Mouse (Mus musculus) MEL (cell line): ENCODE results near the gene Serf2. TPM values are rescaled to one million over a fixed set of nuclear protein-coding genes. Genes with fewer than 3 reads are reported as not detected.

Experiments used
- DNase-seq: peaks from one replicate; pipeline ENCODE4 v3.0.0; 2011; ENCODE audit warnings: low read depth, low spot score
- H3K27ac ChIP-seq: 2 replicates; pipeline ENCODE4 v1.5.1; 2012; ENCODE audit warnings: low read depth, mild to moderate bottlenecking, control low read depth, low read length, moderate library complexity; ENCODE audit not compliant: control insufficient read depth
- H3K27me3 ChIP-seq, 2 experiments: fragments of 150-350 bp in 1 of 2; sonication (generic) in 1 of 2; 2 replicates each; pipeline ENCODE4 v1.6.1; 2012; ENCODE audit warnings: low read length in 2 of 2, mild to moderate bottlenecking in 2 of 2, improper control_type of control experiment in 1 of 2, moderate library complexity in 1 of 2; ENCODE audit not compliant: insufficient read depth in 2 of 2, control insufficient read depth in 1 of 2
- H3K36me3 ChIP-seq, 2 experiments: 2 replicates each; pipeline ENCODE4 v1.6.1; 2012 to 2014; ENCODE audit warnings: low read length in 2 of 2, improper control_type of control experiment in 1 of 2, inconsistent platforms in 1 of 2, mild to moderate bottlenecking in 1 of 2; ENCODE audit not compliant: insufficient read depth in 2 of 2, control insufficient read depth in 1 of 2
- H3K4me1 ChIP-seq, 2 experiments: fragments of 150-350 bp in 1 of 2; sonication (generic) in 1 of 2; 2 replicates each; pipeline ENCODE4 v1.6.1; 2012; ENCODE audit warnings: low read length in 2 of 2, improper control_type of control experiment in 1 of 2, mild to moderate bottlenecking in 1 of 2; ENCODE audit not compliant: insufficient read depth in 2 of 2, control insufficient read depth in 1 of 2
- H3K4me3 ChIP-seq, 2 experiments: fragments of 150-350 bp in 1 of 2; sonication (generic) in 1 of 2; 2 replicates each; pipeline ENCODE4 v1.5.1; 2012; ENCODE audit warnings: low read depth in 2 of 2, low read length in 2 of 2, mild to moderate bottlenecking in 2 of 2, moderate library complexity in 2 of 2, control low read depth in 1 of 2, improper control_type of control experiment in 1 of 2; ENCODE audit not compliant: control insufficient read depth in 1 of 2, insufficient read depth in 1 of 2
- H3K79me2 ChIP-seq: 2 replicates; pipeline ENCODE4 v1.6.1; 2012; ENCODE audit warnings: mild to moderate bottlenecking, low read length, moderate library complexity; ENCODE audit not compliant: control insufficient read depth, poor library complexity, insufficient read depth
- H3K9ac ChIP-seq: 2 replicates; pipeline ENCODE4 v1.6.1; 2012; ENCODE audit warnings: low read depth, mild to moderate bottlenecking, control low read depth, low read length, moderate library complexity; ENCODE audit not compliant: control insufficient read depth, poor library complexity, severe bottlenecking
- H3K9me3 ChIP-seq: fragments of 150-350 bp; sonication (generic); replicated peaks from 2 replicates; pipeline ENCODE4 v1.6.1; 2012; ENCODE audit warnings: mild to moderate bottlenecking, low read length, improper control_type of control experiment, moderate library complexity; ENCODE audit not compliant: insufficient read depth
- CHD1 ChIP-seq: IDR thresholded peaks from 2 replicates; pipeline ENCODE4 v1.6.1; 2012; ENCODE audit warnings: low read depth, mild to moderate bottlenecking, inconsistent platforms, low read length, improper control_type of control experiment
- CHD2 ChIP-seq: IDR thresholded peaks from 2 replicates; pipeline ENCODE4 v1.6.1; 2011; ENCODE audit warnings: low read length, improper control_type of control experiment
- E2F4 ChIP-seq: IDR thresholded peaks from 2 replicates; pipeline ENCODE4 v1.6.1; 2011; ENCODE audit warnings: low read depth, low read length, improper control_type of control experiment, borderline replicate concordance
- GABPA ChIP-seq: IDR thresholded peaks from 2 replicates; pipeline ENCODE4 v1.6.1; 2012; ENCODE audit warnings: low read depth, mild to moderate bottlenecking, inconsistent platforms, low read length, improper control_type of control experiment, moderate library complexity
- GATA1 ChIP-seq: IDR thresholded peaks from 2 replicates; pipeline ENCODE4 v1.6.1; 2011; ENCODE audit warnings: low read depth, low read length, improper control_type of control experiment
- HCFC1 ChIP-seq: IDR thresholded peaks from 2 replicates; pipeline ENCODE4 v1.6.1; 2012; ENCODE audit warnings: low read depth, mild to moderate bottlenecking, inconsistent platforms, low read length, improper control_type of control experiment, moderate library complexity
- MAFK ChIP-seq: IDR thresholded peaks from 2 replicates; pipeline ENCODE4 v1.6.1; 2011; ENCODE audit warnings: low read depth, mild to moderate bottlenecking, low read length, improper control_type of control experiment, borderline replicate concordance
- MAZ ChIP-seq: IDR thresholded peaks from 2 replicates; pipeline ENCODE4 v1.6.1; 2012; ENCODE audit warnings: low read depth, mild to moderate bottlenecking, inconsistent platforms, low read length, improper control_type of control experiment
- MYB ChIP-seq: IDR thresholded peaks from 2 replicates; pipeline ENCODE4 v1.6.1; 2011; ENCODE audit warnings: mild to moderate bottlenecking, low read depth, low read length, improper control_type of control experiment
- NELFE ChIP-seq: IDR thresholded peaks from 2 replicates; pipeline ENCODE4 v1.6.1; 2011; ENCODE audit warnings: low read depth, low read length, improper control_type of control experiment
- POLR2A ChIP-seq, 2 experiments: IDR thresholded peaks; 2 replicates each; pipeline ENCODE4 v1.6.1; 2011 to 2012; ENCODE audit warnings: low read length in 2 of 2, mild to moderate bottlenecking in 2 of 2, control low read depth in 1 of 2, improper control_type of control experiment in 1 of 2, low read depth in 1 of 2, moderate library complexity in 1 of 2; ENCODE audit not compliant: control insufficient read depth in 1 of 2, insufficient read depth in 1 of 2, poor library complexity in 1 of 2
- POLR2AphosphoS5 ChIP-seq: IDR thresholded peaks from 2 replicates; pipeline ENCODE4 v1.6.1; 2012; ENCODE audit warnings: low read depth, borderline replicate concordance, mild to moderate bottlenecking, inconsistent platforms, low read length, moderate library complexity, mixed read lengths
- RAD21 ChIP-seq: IDR thresholded peaks from 2 replicates; pipeline ENCODE4 v1.6.1; 2011; ENCODE audit warnings: mild to moderate bottlenecking, low read depth, low read length, improper control_type of control experiment
- RCOR1 ChIP-seq: IDR thresholded peaks from 2 replicates; pipeline ENCODE4 v1.6.1; 2012; ENCODE audit warnings: low read depth, mild to moderate bottlenecking, inconsistent platforms, low read length, improper control_type of control experiment
- SMC3 ChIP-seq: IDR thresholded peaks from 2 replicates; pipeline ENCODE4 v1.6.1; 2011; ENCODE audit warnings: low read depth, low read length, improper control_type of control experiment
- UBTF ChIP-seq: IDR thresholded peaks from 2 replicates; pipeline ENCODE4 v1.6.1; 2012; ENCODE audit warnings: low read depth, mild to moderate bottlenecking, inconsistent platforms, low read length, improper control_type of control experiment, moderate library complexity, borderline replicate concordance; ENCODE audit not compliant: insufficient read depth
- USF1 ChIP-seq: IDR thresholded peaks from 2 replicates; pipeline ENCODE4 v1.6.1; 2014; ENCODE audit warnings: low read depth, mild to moderate bottlenecking, inconsistent platforms, low read length, improper control_type of control experiment, moderate library complexity
- USF2 ChIP-seq, 2 experiments: IDR thresholded peaks; 2 replicates each; pipeline ENCODE4 v1.6.1; 2011 to 2012; ENCODE audit warnings: improper control_type of control experiment in 2 of 2, low read length in 2 of 2, borderline replicate concordance in 1 of 2, inconsistent platforms in 1 of 2, low read depth in 1 of 2, mild to moderate bottlenecking in 1 of 2; ENCODE audit not compliant: insufficient read depth in 1 of 2
- ZKSCAN1 ChIP-seq: IDR thresholded peaks from 2 replicates; pipeline ENCODE4 v1.6.1; 2012; ENCODE audit warnings: low read depth, mild to moderate bottlenecking, inconsistent platforms, low read length, improper control_type of control experiment, moderate library complexity
- polyA plus RNA-seq, 2 experiments: library from polyadenylated mRNA; stranded (reverse) in 1 of 2; unstranded in 1 of 2; fragments of >175 nt in 1 of 2; fragments of >200 nt in 1 of 2; gene quantifications; 2 replicates each; pipeline versions ENCODE4 v1.2.1 to v1.2.4; 2012; ENCODE audit warnings: low replicate concordance in 2 of 2, low read depth in 1 of 2; ENCODE audit not compliant: insufficient read length in 2 of 2, insufficient read depth in 1 of 2, missing spikeins in 1 of 2
- total RNA-seq: library from RNA; depleted of rRNA; stranded (reverse); fragments of 300-350 nt; gene quantifications from 2 replicates; pipeline ENCODE4 v1.2.3, GENCODE M21; 2012

The Serf2 gene
- total and polyA plus RNA-seq, 3 experiments, result 352 to 469 TPM; not detected in 1

DNA sequence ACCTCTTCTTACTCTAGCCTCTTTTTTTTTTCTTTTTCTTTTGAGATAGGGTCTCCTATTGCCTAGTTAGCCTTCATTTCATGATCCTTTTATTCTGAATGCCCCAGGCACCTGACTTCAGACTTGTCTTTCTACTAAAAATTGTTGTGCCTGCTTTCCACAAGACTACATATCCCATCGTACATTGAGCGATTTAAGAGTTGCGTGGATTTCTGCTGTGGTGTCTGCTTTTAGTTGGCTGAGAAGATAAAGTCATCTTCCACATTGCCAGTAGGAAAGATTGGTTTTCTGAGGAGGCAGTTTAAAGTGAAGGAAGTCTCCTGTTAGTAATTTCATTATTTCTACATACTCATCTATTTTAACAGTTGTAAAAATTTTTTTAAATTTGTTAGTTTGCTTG lies 33.4 kb upstream of the Serf2 start:
- Histone ChIP-seq H3K9ac (peak overlapping the region; percentile 87), H3K27me3 (no peaks in the 10 kb centered on the region), H3K79me2 (peaks cover 55% of the 10 kb centered on the region), H3K4me3 (peak overlapping the region; percentile 27 to 100; a peak in 3 of 4 replicates), H3K9me3 (no peaks in the 10 kb centered on the region), H3K4me1 (peaks cover 0 to 7% of the 10 kb centered on the region in 2 experiments), H3K36me3 (peaks cover 11 to 33% of the 10 kb centered on the region in 2 experiments), H3K27ac (no peak overlapping the region)
- TF ChIP-seq CHD1, result 0 out of 2 replicates have a peak, but pooled peaks have one; percentile 36
- 0 out of 2 replicates have a peak, but pooled peaks have one; percentile 35 for TF ChIP-seq HCFC1
- no peak for TF ChIP-seq CHD2
- DNase-seq, result no peak

DNA sequence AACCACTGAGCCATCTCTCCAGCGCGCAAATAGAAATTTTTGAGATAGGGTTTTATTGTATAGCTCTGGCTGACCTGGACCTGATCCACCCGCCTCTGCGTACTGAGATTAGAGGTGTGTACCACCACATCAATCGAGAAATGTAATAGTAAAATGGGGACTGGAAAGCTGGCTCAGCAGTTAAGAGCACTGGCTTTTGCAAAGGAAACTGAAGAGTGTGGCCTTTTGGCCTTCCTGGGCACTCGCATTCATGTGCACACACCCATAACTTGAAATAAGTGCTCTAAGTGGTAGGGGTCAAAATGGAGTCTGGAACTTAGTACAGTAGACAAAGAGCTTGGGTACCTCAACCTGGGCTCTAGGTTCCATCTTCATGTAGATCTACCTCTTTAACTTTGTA lies 32.6 kb upstream of the Serf2 start:
- peaks cover 0 to 7% of the 10 kb centered on the region in 2 experiments for H3K4me1 ChIP-seq
- H3K36me3 ChIP-seq, result peaks cover 14 to 33% of the 10 kb centered on the region in 2 experiments
- H3K4me3 ChIP-seq, result no peak overlapping the region; a peak in 1 of 4 replicates
- DNase-seq, result no peak
- peaks cover 56% of the 10 kb centered on the region for H3K79me2 ChIP-seq
- no peaks in the 10 kb centered on the region for H3K27me3 ChIP-seq
- H3K9ac ChIP-seq, result peak overlapping the region; percentile 13; the same call in 1 of the 2 replicates
- no peaks in the 10 kb centered on the region for H3K9me3 ChIP-seq
- no peak overlapping the region for H3K27ac ChIP-seq
- no peak for TF ChIP-seq MYB
- no peak for TF ChIP-seq POLR2AphosphoS5

DNA sequence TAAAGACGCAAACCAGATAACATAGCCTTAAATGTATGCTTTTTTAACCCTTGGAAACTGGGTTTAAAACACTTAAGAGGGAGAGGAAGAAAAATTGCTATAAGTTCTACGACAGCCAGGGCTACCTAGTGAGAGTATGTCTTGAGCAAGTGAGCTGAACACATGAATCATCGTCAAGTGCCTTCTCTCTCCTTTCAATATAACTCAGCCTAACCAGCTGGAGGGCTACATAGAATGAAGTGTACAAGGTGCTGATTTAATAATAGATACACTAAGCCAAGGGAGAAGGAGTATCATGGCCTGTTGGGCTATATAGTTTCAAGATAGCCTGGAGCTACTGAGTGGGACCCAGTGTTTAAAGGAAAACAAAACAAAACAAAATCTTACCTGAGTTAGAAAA lies 30.5 kb upstream of the Serf2 start:
- Histone ChIP-seq H3K9ac (no peak overlapping the region), H3K36me3 (peaks cover 30 to 35% of the 10 kb centered on the region in 2 experiments), H3K4me3 (no peak overlapping the region), H3K27ac (no peak overlapping the region), H3K9me3 (no peaks in the 10 kb centered on the region), H3K27me3 (no peaks in the 10 kb centered on the region), H3K79me2 (peaks cover 52% of the 10 kb centered on the region), H3K4me1 (peaks cover 0 to 7% of the 10 kb centered on the region in 2 experiments)
- DNase-seq, result no peak
- TF ChIP-seq USF1 (no peak), UBTF (no peak), RCOR1 (no peak), MAZ (no peak), SMC3 (no peak), RAD21 (no peak), GABPA (no peak), GATA1 (no peak), E2F4 (no peak), MYB (no peak), POLR2A (IDR thresholded peaks at IDR 0.05; ENCODE audit: control insufficient read depth in 1 of 2, insufficient read depth in 1 of 2, low read depth in 1 of 2, low read length in 2 of 2, poor library complexity in 1 of 2) (no peak), NELFE (no peak), ZKSCAN1 (no peak), MAFK (no peak), USF2 (IDR thresholded peaks at IDR 0.05; ENCODE audit: borderline replicate concordance in 1 of 2, insufficient read depth in 1 of 2, low read depth in 1 of 2, low read length in 2 of 2) (no peak)
